Mouse (Mus musculus): ENCODE results near the gene Tmem115. TPM values are rescaled to one million over a fixed set of nuclear protein-coding genes. Genes with fewer than 3 reads are reported as not detected.
A peak's percentile ranks its signal among the peaks of the same experiment; 100 is the strongest.
"Not testable (repeated sequence)": the region's sequence is repeated elsewhere in the genome, so short reads cannot be mapped to it uniquely, and the experiment has no call there.

Tmem115 gene
- total RNA-seq, 2 experiments from 2014 or later: 38.1 to 41.0 TPM

DNA sequence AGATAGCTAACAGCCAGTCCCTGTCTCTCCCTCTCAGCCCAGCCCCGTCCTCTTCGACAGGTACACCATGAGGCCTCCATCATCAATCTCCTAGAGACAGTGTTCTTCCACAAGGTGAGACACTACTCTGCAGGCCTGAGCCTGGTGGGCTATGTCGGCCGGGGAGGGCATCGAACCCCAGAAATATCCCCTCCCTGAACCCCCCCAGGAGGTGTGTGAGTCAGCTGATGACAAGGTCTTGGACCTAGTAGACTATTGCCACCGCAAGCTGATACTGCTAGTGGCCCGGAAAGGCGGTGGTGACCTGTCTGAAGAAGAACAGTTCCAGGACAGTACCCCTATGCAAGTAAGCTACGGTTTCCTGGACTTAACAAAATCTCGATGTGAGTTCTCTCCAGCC is 15.1 kb downstream of the Tmem115 start:
- DNase-seq (ENCODE audit: extremely low spot score in 1 of 2, low spot score in 1 of 2): no peak

DNA sequence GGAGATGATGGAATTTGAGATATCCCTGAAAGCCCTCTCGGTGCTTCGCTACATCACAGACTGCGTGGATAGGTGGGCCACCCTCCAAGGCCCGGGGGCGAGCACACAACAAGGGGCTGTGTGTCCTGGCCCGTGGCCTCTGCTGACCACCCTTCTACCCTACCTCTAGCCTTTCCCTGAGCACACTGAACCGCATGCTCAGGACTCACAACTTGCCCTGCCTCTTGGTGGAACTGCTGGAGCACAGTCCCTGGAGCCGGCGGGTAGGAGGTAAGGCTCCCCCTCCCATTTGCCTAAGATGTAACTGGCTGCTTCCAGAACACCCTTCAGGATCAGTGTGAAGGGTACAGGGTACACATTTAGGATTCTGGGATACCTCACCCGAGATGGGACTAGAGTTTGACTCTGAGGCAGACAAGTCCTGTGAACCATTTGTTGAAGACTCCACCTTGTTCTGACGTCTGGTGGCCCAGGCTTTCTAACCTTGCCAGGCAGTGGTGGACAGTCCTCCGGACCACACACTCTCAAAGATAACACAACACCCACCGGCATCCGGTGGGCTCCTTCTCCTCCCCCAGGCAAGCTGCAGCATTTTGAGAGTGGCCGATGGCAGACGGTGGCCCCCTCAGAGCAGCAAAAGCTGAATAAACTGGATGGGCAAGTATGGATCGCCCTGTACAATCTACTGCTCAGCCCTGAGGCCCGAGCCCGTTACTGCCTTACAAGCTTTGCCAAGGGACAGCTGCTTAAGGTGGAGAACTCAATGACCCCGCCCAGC is 15.7 kb downstream of the Tmem115 start:
- no peak for DNase-seq (ENCODE audit: extremely low spot score in 1 of 2, low spot score in 1 of 2)

GRCm38 (mm10) chr9:107550491-107551116 is 16.9 kb downstream of the Tmem115 start:
- no peak for DNase-seq (ENCODE audit: extremely low spot score in 1 of 2, low spot score in 1 of 2)

GRCm38 (mm10) chr9:107551117-107551889 is 17.6 kb downstream of the Tmem115 start, which contains the start of gene Rassf1:
TSS of gene Rassf1 (plus strand) at chr9:107551555.
- no peak for DNase-seq (ENCODE audit: extremely low spot score in 1 of 2, low spot score in 1 of 2)

DNA sequence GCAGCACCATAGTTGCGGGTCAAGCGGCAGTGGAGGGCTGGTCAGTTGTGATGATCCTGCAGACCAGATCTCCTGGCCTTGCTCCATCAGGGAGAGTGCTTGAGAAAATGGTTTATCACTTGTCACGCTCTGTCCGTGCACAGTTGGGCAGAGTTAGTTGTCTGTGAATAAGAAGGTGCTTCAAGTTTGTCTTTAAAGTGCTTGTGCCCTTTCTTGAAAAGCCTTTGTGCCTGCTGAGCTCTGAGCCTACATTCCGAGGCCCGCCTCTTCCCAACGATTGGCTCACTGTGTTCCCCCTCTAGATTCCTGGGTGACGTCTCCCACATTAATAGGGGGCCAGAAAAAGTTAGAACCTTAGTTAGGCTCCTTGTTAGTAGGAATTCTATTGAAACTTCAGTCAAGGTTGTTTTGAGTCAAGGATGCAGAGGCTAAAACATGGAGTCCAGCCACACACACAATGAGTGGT is 18.2 kb downstream of the Tmem115 start:
- no peak for DNase-seq (ENCODE audit: extremely low spot score in 1 of 2, low spot score in 1 of 2)

DNA sequence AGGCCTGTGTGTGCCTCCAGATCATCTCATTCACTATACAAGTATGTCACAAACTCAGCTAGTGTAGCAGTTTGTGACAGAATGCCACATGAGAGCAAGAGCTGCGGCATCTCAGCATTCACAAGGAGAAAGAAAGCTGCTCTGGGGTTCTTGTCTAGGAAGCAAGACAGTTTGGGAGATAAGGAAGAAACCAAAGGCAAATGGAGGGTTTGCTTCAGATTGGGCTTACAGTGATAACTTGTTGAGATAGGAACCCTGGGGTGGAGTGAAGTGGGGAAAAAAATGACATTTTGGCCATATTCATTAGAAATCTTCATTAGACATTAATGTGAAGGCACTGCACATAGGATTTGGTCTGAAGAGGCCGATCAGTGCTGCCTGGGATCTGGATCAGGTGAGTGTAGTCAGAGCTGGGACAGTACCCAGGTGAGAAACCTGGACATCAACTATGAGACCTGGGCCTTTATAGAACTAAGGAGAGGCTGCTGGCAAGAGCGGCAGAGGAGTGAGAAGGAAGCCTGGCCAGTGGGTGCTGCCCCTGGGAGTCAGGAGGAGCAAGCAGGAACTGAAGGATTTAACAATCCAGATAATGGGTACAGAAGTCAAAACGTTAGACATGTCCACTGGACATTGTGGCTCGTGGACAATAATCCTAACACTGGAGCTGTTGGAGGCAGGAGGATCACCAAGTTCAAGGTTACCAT is 19.1 kb downstream of the Tmem115 start:
- no peak for DNase-seq (ENCODE audit: extremely low spot score in 1 of 2, low spot score in 1 of 2)

DNA sequence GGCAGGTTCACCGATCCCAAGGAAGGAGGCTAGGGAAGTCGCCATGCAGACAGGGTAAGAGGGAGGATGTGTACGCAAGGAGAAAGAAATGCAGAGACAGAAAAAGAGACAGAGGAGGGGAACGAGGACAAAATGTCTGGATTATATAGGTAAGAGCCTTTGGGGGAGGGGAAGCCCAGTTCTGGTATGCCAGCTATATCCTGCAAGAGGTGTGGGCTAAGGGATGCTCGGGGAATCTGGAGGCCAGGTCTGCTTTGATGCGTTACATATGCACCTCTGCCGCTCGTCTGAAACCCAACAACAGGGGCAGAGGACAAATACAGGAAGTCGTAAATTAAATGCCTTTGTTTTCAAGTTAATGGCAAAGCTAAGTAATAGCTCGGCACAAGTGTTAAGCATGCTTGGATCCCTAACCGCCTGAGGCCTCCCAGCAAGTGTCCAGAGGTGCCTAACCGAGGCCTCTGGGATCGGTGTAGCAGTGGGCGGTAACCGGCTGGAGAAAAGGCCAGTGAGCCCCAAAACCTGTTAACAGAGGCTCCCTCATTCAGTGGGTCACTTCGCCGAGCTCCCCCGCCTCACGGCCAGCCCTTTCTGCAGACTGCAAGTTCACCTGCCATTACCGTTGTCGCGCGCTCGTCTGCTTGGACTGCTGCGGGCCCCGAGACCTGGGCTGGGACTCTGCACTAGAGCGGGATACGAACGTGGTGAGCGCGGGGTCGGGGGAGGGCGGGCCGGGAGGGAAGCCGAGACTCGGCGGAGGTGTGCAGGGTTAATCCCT is 20.0 kb downstream of the Tmem115 start:
- DNase-seq (ENCODE audit: extremely low spot score in 1 of 2, low spot score in 1 of 2): no peak

DNA sequence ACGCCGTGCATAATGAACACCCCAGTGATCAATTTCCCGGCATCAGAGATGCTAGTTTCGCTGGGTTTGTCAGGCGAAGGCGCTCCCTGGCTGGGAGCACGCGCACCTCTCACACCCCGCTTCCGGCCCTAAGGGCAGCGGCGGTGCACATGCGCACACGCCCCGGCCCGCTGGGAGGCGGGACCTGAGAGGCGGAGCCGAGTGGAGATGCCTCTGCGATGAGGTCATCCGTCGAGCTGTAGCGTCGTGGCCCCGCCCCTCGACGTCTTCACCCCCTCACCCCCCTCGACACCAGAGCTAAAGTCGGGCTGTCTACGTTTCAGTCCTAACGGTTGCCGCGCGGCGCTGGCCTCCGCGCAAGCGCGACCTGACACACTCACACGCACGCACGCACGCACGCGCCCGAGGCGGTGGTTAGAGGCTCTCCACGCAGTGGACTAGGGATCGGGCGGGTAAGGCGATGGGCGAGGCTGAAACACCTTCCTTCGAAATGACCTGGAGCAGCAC is 20.6 kb downstream of the Tmem115 start:
- peak; percentile 77 to 89 for DNase-seq (ENCODE audit: extremely low spot score in 1 of 2, low spot score in 1 of 2)

GRCm38 (mm10) chr9:107555031-107555457 is 21.3 kb downstream of the Tmem115 start:
- DNase-seq (ENCODE audit: extremely low spot score in 1 of 2, low spot score in 1 of 2): no peak

DNA sequence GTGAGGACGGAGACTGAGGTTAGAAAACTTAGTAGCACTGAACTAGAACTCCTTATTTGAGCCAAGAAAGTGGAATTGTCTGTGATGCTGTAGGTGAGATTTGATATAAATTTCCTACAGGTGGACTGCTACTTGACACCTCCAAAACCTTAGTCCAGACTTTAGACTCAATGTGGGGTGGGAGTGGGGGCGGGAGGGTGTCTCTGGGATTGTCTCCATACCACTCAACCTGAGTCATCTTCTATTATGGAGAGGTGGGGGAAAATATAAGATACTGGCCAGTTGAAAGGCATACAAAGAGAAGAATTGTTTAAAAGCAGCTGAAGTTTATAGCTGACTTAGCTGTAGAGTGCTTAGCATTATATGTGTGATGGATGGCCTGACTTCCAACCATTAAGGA is 22.0 kb downstream of the Tmem115 start:
- DNase-seq (ENCODE audit: extremely low spot score in 1 of 2, low spot score in 1 of 2): no peak

DNA sequence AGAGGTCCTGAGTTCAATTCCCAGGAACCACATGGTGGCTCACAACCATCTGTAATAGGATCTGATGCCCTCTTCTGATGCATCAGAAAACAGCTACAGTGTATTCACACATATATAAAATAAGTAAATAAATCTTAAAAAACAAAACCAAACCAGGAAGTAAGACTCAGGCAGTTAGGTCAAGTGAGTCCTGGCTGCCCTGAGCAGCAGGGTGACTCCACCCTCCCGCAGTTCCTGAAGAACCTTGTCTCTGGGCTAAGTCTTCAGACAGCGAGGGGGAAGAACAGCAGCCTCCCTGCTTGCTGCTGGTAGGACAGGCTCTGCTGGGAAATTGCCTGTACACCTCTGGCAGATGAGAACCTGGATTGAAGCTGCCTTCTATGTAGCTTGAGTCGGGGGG is 22.6 kb downstream of the Tmem115 start:
- no peak for DNase-seq (ENCODE audit: extremely low spot score in 1 of 2, low spot score in 1 of 2)

DNA sequence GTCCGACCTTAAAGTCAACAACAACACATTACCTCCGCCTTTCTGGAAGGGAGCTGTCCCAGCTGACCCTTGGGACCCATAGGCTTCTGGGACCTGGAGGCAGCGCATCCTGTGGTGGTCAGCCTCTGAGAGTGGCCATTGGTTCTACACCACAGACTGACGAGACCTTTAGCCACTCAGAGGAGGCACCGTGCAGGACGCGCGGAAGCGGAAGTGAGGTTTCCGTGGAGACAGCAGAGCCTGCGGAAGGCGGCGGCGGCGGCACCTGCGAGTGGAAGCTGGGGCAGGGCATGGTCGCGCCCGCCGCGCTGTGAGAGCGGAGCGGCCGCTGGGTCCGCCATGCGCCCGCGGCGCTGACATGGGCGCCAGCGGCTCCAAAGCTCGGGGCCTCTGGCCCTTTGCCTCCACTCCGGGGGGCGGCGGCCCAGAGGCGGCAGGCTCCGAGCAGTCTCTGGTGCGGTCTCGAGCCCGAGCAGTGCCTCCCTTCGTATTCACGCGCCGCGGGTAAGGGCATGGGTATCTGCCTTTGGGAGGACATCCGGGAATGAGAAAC is 29.4 kb downstream of the Tmem115 start, which contains the start of gene Tusc2:
Gene Tusc2 (plus strand): TSS at position 227 of the 553 bp plus-strand sequence.
- DNase-seq (ENCODE audit: extremely low spot score in 1 of 2, low spot score in 1 of 2): peak; percentile 79 to 83

DNA sequence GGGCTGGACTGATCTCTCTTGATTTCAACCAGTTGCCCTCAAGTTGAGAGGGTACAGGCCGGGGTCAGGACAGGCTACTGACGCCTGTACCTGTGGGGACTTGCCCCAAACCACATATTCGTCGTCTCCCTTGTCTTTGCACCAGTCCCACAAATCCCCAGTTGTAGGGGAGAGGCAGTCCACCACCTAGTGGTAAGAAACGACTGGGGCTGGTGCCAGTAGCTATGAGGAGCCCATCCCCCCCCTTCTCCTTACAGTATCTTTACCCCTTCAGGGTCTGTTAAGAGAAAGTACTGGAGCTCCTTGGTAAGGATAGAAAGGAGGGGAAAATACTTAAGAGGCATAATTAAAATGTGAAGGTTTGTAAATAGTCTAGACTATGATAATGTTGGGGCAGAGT is 31.8 kb downstream of the Tmem115 start:
- DNase-seq (ENCODE audit: extremely low spot score in 1 of 2, low spot score in 1 of 2): not testable (repeated sequence)

- peak; percentile 61 to 85 for DNase-seq (ENCODE audit: extremely low spot score in 1 of 2, low spot score in 1 of 2)
Observed at GRCm38 (mm10) chr9:107566041-107566709, 32.4 kb downstream of the Tmem115 start.

GRCm38 (mm10) chr9:107566855-107567254 is 33.1 kb downstream of the Tmem115 start:
- DNase-seq (ENCODE audit: extremely low spot score in 1 of 2, low spot score in 1 of 2): no peak

DNA sequence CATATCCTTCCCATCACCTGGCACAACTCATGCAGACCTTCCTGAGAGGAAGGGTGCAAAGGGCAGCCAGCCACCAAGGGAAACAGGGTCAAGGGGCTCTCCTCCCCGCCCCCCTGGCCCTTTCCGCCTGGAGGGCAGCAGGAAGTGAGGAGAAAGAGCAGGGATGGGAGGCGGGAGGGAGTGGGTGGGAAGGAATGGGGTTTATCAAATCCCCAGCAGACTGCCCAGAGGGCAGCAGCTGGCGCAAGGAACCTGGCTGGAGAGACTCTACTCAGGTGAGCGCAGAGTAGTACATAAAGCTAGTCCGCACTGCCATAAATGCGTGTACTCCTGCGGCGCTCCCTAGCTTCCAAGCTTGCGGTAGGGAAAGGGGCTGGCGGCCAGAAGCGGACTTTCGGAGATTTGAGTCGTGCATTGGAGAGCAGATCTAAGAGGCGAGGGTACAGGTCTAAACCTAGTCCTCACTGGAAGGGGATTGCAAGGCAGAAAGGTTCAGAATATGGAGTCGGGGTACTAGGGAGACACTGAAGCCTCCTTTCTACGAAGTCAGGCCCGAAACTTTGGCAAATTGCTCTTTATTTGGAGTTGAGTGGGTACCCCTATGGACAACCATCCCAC is 34.1 kb downstream of the Tmem115 start, which contains the start of gene Hyal2:
Gene Hyal2 (plus strand): TSS at position 244 of the 618 bp plus-strand sequence.
- DNase-seq (ENCODE audit: extremely low spot score in 1 of 2, low spot score in 1 of 2): no peak

DNA sequence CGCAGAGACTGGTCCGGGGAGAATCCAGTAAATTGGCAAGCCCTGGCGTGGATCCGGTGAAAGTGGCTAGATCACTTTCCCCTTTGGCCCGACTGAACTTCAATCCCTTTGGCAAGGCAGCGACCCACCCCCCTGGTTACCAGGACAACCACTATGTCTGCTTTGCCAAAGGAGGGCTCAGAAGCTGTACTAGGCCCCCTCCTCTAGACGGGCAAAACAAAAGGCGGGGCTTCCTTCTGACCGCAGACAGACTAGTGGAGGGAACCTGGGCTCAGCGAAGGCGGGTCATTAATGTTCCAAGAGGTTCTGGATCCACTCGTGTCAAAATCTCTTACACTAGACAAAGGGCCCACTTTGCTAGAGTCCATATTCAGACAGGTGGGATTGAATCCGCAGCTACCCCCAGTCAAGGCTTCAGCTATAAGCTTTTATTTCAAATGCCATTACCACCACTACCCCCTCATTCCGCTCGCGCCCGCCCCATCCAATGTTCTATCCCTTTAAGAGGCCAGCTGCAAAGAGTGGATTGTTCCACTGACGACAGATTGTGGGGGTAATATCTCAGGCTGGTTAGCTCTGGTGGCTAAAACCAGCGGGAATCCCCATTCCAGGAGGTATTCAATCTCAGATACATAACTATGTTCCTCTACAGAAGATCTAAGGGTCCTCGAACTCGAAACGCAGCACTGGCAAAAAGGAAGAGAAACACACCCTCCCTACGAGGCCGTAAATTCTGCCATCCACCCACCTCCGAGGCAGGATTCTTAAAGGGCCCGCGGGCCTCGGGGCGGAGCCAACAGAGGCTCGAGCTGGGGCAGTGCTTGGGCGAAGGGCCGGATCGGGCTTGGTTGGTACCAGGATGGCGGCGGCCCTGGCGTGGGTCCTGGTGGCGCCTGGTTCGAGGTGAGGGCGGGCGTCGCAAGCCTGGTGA is 34.9 kb downstream of the Tmem115 start:
- DNase-seq (ENCODE audit: extremely low spot score in 1 of 2, low spot score in 1 of 2): peak; percentile 59 to 69
